Mouse (Mus musculus): ENCODE measurements at regions not wholly inside any gene's neighbourhood (a gene's known extent, or its start where the extent isn't known, plus 50 kb on each side); places are given as distances from the start of the nearest gene placed in this dataset.

DNA sequence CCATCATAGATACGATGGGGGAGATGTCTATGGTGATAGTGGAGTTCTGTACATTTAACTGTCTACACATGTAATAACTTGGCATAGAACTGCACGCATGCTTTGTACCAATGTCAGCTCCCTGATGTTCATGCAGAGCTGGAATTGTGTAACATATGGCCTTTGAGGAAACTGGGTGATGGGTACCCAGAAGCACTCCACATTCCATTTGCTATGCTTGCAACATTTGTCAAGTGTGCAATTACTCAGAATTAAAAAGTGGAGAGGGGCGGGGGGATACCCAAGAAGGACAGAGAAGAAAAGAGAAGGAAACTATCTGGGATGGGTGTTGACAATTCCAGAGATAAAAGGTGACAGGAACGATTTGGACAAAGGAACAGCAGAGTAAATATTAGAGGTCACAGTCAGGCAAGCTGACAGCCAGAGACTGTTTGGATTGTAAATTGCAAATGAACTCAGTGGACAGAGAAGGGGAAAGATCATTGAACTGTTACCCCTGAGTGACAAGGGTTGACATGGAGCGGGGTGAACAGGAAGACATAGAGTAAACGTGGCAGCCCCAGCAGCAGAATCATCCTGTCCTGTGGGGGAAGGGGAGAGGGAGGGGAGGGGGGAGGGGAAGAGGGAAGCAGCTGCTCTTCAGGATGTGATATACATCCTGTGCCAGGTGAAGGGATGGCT is 390.1 kb upstream of the Jarid2 start:
- DNase-seq (ENCODE audit: low read depth, low spot score): no peak

DNA sequence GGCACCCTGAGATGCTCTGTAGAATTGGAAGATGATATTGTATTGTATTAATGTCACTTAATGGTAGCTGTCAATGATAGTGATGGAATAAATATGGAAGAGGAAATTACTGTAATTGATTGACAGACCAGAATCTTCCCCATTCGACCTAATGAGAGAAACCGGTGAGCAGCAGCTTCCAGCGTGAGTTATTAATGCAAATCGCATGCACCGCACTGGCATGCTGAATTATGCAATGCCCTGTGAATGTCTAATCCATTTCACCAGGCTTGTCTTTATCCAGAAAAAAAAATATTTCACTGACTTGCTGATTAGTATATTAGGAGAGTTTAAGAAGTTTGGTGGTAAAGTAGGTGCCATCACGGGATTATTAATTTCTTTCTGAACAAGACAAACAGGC is 384.2 kb upstream of the Jarid2 start:
- DNase-seq (ENCODE audit: low read depth, low spot score): no peak

DNA sequence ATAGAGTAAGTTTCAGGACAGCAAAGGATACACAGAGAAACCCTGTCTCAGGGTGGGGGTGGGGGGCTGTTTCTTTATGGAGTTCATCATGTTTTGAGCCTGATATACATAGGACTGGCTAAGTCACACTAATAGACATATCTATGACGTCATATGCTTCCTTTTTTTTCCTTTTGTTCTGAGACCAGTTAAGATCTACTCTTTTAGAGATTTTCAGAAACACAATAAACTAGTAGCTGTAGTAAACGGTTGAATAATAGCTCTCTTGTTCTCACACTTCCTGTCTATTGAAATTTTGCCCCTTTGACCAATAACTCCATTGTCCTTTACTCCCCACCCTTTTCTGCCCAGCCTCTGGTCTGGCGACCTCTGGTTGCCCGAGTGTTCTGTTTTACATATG is 382.6 kb upstream of the Jarid2 start:
- peak; percentile 38 for DNase-seq (ENCODE audit: low read depth, low spot score)

GRCm38 (mm10) chr13:44347662-44348061 is 381.6 kb upstream of the Jarid2 start:
- DNase-seq (ENCODE audit: low read depth, low spot score): no peak

GRCm38 (mm10) chr13:44353899-44354298 is 375.4 kb upstream of the Jarid2 start:
- no peak for DNase-seq (ENCODE audit: low read depth, low spot score)

DNA sequence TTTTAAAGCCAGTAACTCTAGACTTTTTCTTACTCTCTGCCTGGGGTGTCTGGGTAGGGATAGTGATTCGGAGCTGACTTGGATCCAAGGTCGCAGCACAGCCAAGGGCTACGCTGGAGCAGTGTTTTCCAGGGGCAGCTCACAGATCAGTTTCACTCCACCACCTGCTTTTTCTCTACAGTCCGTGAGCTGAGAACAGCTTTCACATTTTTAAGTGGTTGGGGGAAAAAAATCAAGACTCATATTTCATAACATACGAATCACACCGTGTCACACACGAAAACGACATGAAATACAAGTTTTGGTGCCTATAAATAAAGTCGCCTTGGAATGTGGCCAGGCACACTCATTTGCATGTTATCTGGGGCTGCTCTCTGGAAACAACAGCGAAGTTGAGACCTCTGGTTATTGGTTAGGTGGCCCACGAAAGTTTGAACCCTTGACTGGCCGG is 373.5 kb upstream of the Jarid2 start:
- DNase-seq (ENCODE audit: low read depth, low spot score): no peak

- no peak for DNase-seq (ENCODE audit: low read depth, low spot score)
These were observed 372.3 kb upstream of the Jarid2 start for GRCm38 (mm10) chr13:44356981-44357380.

DNA sequence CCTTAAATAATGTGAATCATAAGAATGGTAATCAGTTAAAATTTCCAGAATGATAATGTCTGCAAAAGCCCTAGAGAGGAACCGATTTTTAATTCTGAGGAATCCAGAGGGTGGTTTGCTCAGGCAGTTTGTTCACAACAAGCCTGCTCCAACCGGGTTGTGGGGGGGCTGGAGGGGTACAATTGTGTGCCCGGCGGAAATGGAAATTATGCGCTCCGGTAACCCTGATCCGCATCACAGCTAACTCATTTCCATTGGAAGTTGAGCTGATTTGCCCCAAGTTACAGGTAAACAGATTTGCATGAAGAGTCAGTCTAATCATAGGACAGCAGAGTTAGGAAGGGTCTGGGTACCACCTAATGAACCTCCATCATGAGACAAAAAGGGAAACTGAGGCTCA is 369.9 kb upstream of the Jarid2 start:
- no peak for DNase-seq (ENCODE audit: low read depth, low spot score)

DNA sequence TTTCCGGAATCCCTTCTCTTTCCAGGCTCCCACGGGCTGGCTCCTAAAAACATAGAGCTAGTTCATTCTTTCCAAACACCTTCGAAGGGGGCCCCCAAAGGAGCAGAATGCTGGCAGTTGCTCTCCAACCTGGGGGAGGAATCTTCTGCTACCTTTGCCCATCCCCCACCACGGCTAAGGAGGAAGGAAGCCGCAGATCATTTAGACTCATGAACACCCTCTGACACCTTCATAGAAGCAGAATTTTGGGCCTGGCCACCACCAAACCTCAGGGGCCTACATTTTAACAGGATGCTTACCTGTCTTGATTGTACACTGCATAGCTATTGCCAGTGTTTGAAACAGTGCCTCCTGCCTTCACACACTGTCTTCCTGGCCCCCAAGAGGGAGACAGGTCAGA is 369.3 kb upstream of the Jarid2 start:
- DNase-seq (ENCODE audit: low read depth, low spot score): no peak

GRCm38 (mm10) chr13:44360725-44361290 is 368.5 kb upstream of the Jarid2 start:
- DNase-seq (ENCODE audit: low read depth, low spot score): no peak

DNA sequence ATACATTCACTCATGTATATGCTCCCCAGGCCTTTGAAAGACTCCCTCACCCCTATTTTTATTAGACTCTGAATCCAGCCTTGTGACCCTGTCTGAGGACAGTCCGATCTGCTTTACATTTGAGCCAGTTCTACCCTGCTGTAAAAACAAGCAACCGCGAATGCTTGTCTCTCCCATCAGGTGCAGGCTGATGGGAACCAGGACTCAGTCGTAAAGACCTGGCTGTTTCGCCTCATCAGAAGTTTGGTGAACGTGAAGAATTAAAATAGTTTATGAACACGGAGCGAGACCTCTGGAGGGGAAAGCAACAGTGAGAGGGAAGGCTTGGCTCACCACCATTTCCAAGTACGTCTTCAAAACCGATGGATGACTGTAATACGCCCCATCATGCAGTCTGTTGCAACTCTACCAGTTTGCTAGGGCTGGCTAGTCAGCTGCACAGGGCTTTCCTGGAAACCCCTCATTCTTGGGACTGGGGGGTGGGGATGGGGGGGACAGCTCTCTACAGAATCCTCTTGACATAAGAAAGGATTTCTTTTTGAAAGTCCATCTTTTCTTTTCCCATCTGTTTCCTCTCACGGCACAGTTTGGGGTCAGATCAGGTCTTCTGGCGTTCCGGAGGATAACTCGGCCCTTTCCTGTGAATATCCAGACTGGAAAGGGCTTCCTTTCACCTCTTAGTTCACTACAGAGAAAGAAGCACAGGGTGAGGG is 366.8 kb upstream of the Jarid2 start:
- DNase-seq (ENCODE audit: low read depth, low spot score): no peak

DNA sequence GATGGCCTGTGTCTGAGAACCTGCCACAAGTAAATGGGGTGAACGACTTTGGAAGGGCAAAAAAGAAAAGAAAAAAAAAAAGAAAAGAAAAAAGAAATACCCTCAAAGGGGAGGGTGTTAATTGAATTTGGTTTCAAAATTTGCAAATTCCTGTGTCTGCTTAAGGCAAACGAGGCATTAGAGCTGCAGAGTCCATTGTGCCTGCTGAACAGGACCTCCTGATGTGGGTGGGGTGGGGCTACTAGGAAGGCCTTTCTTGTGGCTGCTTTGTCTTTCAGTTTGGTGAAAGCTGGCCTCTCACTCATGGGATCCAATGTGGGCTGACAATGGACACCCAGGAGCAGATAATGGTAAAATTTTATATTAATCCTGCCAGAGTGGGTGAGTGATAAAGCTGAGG is 366.3 kb upstream of the Jarid2 start:
- DNase-seq (ENCODE audit: low read depth, low spot score): no peak

DNA sequence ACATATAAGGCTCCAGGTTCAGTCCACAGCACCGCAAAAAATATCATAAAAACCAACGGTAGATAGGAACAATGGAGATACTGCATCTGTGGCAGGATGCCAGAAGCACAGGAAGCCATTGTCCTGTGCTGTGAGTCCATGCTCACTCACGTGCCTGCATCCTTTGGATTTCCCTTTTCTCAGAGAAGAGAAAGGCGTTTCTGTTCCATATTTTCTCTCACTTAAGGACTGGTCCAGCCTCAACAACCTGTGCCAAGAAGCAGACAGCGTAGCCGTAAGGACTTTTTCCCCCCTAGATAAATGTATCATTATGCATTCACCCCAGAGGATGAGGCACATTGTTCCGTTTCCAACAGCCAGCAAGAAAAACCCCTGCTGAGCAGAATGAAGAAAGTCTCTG is 360.0 kb upstream of the Jarid2 start:
- DNase-seq (ENCODE audit: low read depth, low spot score): no peak

- no peak for DNase-seq (ENCODE audit: low read depth, low spot score)
These were observed 356.9 kb upstream of the Jarid2 start for GRCm38 (mm10) chr13:44372361-44372877.

DNA sequence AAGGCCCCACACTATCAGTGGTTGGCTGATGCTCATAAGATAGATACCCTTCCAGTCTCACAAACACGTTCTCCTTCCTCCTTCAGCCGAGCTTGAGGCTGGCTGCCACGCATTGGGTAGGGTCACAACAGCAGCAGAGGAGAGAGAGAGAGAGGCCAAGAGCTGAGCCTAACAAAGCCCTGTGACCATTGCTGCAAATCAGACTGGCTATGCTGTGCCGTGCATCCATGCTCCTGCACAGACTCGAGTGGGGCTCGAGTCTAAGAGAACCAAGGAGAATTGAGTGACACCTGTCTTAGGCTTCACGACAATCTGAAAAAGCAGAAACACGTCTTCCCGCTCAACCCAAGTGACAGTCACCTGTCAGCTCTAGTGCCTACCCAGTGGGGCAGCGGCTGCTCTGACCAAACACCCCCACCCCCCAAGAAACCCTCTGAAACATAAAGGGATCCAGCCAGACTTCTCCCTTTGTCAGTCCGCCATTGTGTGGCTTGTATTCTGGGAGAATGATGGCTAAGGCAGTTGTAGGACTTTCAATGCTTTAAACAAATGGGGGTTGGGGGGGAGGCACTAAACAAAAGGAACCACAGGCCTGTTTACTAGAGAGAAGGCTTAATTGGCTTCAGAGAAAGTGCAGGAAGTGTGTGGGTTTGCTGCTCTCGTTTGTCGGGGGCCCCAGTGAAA is 353.7 kb upstream of the Jarid2 start:
- no peak for DNase-seq (ENCODE audit: low read depth, low spot score)

GRCm38 (mm10) chr13:44376160-44376488 is 353.1 kb upstream of the Jarid2 start:
- no peak for DNase-seq (ENCODE audit: low read depth, low spot score)

DNA sequence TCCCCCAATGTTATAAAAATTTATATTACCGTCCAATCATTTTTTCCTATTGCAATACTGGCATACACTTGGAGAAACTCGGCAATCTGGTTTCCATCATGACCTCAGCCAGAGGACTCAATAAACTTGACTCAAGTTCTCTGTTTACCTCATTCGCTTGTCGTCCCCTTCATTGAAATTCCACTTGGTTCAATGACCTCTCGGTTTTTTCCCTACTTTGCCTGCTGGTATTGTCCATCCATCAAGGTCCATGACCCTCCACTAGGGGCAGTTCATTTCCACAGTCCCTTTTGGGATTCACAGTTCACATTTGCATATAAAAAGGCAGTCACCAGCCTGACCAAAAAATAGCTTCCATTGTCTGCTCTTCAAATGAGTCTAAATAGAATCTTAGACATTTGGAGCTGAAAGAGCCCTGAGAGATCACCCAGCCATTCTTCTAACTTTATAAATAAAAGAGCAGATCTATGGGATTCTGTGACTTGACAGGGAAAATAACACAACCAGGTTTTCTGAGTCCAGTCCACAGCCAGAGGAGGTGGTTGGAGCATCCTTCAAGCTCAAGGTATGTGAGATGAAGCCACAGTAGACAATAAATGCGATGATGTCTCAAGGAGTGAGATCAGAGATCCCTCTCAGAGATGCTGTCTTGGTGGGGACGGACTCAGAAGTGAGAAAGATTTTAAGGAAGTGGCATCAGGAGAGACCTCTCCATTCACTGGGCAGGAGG is 347.4 kb upstream of the Jarid2 start:
- DNase-seq (ENCODE audit: low read depth, low spot score): peak; percentile 70

GRCm38 (mm10) chr13:44383322-44383721 is 346.0 kb upstream of the Jarid2 start:
- DNase-seq (ENCODE audit: low read depth, low spot score): no peak

- DNase-seq (ENCODE audit: low read depth, low spot score): no peak
These were observed 342.5 kb upstream of the Jarid2 start for GRCm38 (mm10) chr13:44386767-44387166.

- DNase-seq (ENCODE audit: low read depth, low spot score): no peak
These were observed 339.6 kb upstream of the Jarid2 start for GRCm38 (mm10) chr13:44389696-44390095.

- peak; percentile 54 for DNase-seq (ENCODE audit: low read depth, low spot score)
These were observed 338.4 kb upstream of the Jarid2 start for GRCm38 (mm10) chr13:44390666-44391390.
